Mouse (Mus musculus) liver, embryonic 14.5 days (tissue): ENCODE measurements around the gene 4930544D05Rik. TPM values are rescaled to one million over a fixed set of nuclear protein-coding genes. Genes with fewer than 3 reads are reported as not detected.

ENCODE experiments used
- ATAC-seq: fragments of 200-750 bp; cut with Nextera tagmentation; 2 replicates; pipeline ENCODE4 v1.8.0; 2017; ENCODE audit warnings: moderate number of reproducible peaks, mild to moderate bottlenecking, moderate library complexity; ENCODE audit not compliant: insufficient read depth
- DNase-seq, 3 experiments: peaks; one replicate each; pipeline ENCODE4 v3.0.0-alpha.2; 2012 to 2013; ENCODE audit warnings: low read depth in 3 of 3, low spot score in 3 of 3
- H3K27ac ChIP-seq: fragments of 300-500 bp; sonication (generic); 2 replicates; pipeline ENCODE4 v1.5.1; 2014; ENCODE audit warnings: moderate library complexity, mild to moderate bottlenecking, control low read depth, inconsistent platforms
- H3K27me3 ChIP-seq: fragments of 300-500 bp; sonication (generic); 2 replicates; pipeline ENCODE4 v1.6.1; 2014; ENCODE audit warnings: mild to moderate bottlenecking, low read length, moderate library complexity; ENCODE audit not compliant: control insufficient read depth, insufficient read depth
- H3K36me3 ChIP-seq: fragments of 300-500 bp; sonication (generic); replicated peaks from 2 replicates; pipeline ENCODE4 v1.6.1; 2014; ENCODE audit warnings: low read depth; ENCODE audit not compliant: control insufficient read depth, insufficient read depth
- H3K4me1 ChIP-seq, 2 experiments: fragments of 200-500 bp in 1 of 2; fragments of 300-500 bp in 1 of 2; sonication (generic) in 1 of 2; replicated peaks; 2 replicates each; pipeline ENCODE4 v1.6.1; 2012 to 2014; ENCODE audit warnings: antibody characterized with exemption in 1 of 2, inconsistent platforms in 1 of 2, low read length in 1 of 2; ENCODE audit not compliant: control insufficient read depth in 2 of 2, insufficient read depth in 2 of 2
- H3K4me2 ChIP-seq: fragments of 300-500 bp; sonication (generic); 2 replicates; pipeline ENCODE4 v1.6.1; 2014; ENCODE audit warnings: low read depth, mild to moderate bottlenecking, control low read depth, moderate library complexity
- H3K4me3 ChIP-seq, 2 experiments: fragments of 200-500 bp in 1 of 2; fragments of 300-500 bp in 1 of 2; sonication (generic) in 1 of 2; 2 replicates each; pipeline ENCODE4 v1.5.1; 2012 to 2014; ENCODE audit warnings: low read depth in 2 of 2, low read length in 2 of 2, mild to moderate bottlenecking in 2 of 2, control low read depth in 1 of 2, inconsistent platforms in 1 of 2, moderate library complexity in 1 of 2; ENCODE audit not compliant: insufficient read depth in 1 of 2
- H3K9ac ChIP-seq: fragments of 300-500 bp; sonication (generic); replicated peaks from 2 replicates; pipeline ENCODE4 v1.6.1; 2014; ENCODE audit warnings: mild to moderate bottlenecking, control low read depth, moderate library complexity
- H3K9me3 ChIP-seq: fragments of 300-500 bp; sonication (generic); 2 replicates; pipeline ENCODE4 v1.6.1; 2016; ENCODE audit warnings: low read length, mixed read lengths; ENCODE audit not compliant: control insufficient read depth
- CTCF ChIP-seq: IDR thresholded peaks from 2 replicates; pipeline ENCODE4 v1.5.1; 2016; ENCODE audit warnings: antibody characterized with exemption, low read depth, control low read depth
- EP300 ChIP-seq: IDR thresholded peaks from 2 replicates; pipeline ENCODE4 v1.6.1; 2016; ENCODE audit warnings: antibody characterized with exemption, low read depth
- WGBS: fragments of 180-500 bp; shearing (Covaris S2); extraction: QIAGEN DNeasy Blood & Tissue Kit; methylation state at CpG from one replicate; pipeline ENCODE4 v1.1.7; 2014; ENCODE audit not compliant: insufficient replicate concordance; 5-methylcytosine and 5-hydroxymethylcytosine counted together
- polyA plus RNA-seq, 2 experiments: library from polyadenylated mRNA; depleted of rRNA in 1 of 2; stranded (reverse) in 1 of 2; unstranded in 1 of 2; fragments of >200 nt; fragmentation: Nextera tagmentation in 1 of 2; extraction: Ambion mirVana in 1 of 2; gene quantifications; 2 replicates each; pipeline versions ENCODE4 v1.2.1 to v1.2.3; 2012 to 2014

4930544D05Rik gene
- polyA plus RNA-seq, 2 experiments = not detected

- 14% methylated on average over 3 of the region's 3 CpGs for WGBS
- Histone ChIP-seq H3K27ac (peak within 1 kb of the TSS; percentile 91), H3K36me3 (peaks cover 10% of the 10 kb centered on the region), H3K4me3 (peak within 1 kb of the TSS; percentile 21 to 97), H3K4me2 (peak within 1 kb of the TSS; percentile 85), H3K9ac (peak within 1 kb of the TSS; percentile 99), H3K9me3 (no peaks in the 10 kb centered on the region), H3K4me1 (peaks cover 23 to 25% of the 10 kb centered on the region in 2 experiments), H3K27me3 (no peaks in the 10 kb centered on the region; the same call in 1 of the 2 replicates)
- TF ChIP-seq EP300 = no peak
- ATAC-seq (no peak), DNase-seq (no peak)
These were observed 41.3 kb downstream of the 4930544D05Rik start, which contains the start of gene Eno3 for GRCm38 (mm10) chr11:70656964-70657363. Gene Eno3 (plus strand): TSS chr11:70657202.

- peaks cover 19 to 20% of the 10 kb centered on the region in 2 experiments for H3K4me1 ChIP-seq
- H3K4me2 ChIP-seq = no peak overlapping the region
- no peaks in the 10 kb centered on the region; the same call in 1 of the 2 replicates for H3K27me3 ChIP-seq
- H3K9me3 ChIP-seq = no peaks in the 10 kb centered on the region
- TF ChIP-seq CTCF (no peak), EP300 (no peak)
- ATAC-seq = no peak
- 50% methylated on average over 6 of the region's 6 CpGs for WGBS
- DNase-seq = no peak
- H3K4me3 ChIP-seq = no peak overlapping the region
- H3K27ac ChIP-seq = no peak overlapping the region
- no peak overlapping the region for H3K9ac ChIP-seq
- peaks cover 4% of the 10 kb centered on the region for H3K36me3 ChIP-seq
These were observed 41.9 kb downstream of the 4930544D05Rik start for GRCm38 (mm10) chr11:70657573-70657972.

GRCm38 (mm10) chr11:70657991-70658390 is 42.3 kb downstream of the 4930544D05Rik start:
- H3K4me2 ChIP-seq = no peak overlapping the region
- peaks cover 2% of the 10 kb centered on the region for H3K36me3 ChIP-seq
- H3K4me1 ChIP-seq = peaks cover 15 to 20% of the 10 kb centered on the region in 2 experiments
- no peak for TF ChIP-seq EP300
- no peak for TF ChIP-seq CTCF
- WGBS = 73% methylated on average over 9 of the region's 9 CpGs
- H3K4me3 ChIP-seq = no peak overlapping the region
- H3K9ac ChIP-seq = no peak overlapping the region
- no peaks in the 10 kb centered on the region for H3K9me3 ChIP-seq
- no peak overlapping the region for H3K27ac ChIP-seq
- H3K27me3 ChIP-seq = no peaks in the 10 kb centered on the region; the same call in 1 of the 2 replicates
- DNase-seq = no peak
- no peak for ATAC-seq

GRCm38 (mm10) chr11:70658521-70658920 is 42.9 kb downstream of the 4930544D05Rik start:
- WGBS = 68% methylated on average over 5 of the region's 5 CpGs
- H3K4me1 ChIP-seq = peaks cover 15 to 20% of the 10 kb centered on the region in 2 experiments
- ATAC-seq = no peak
- no peak overlapping the region for H3K27ac ChIP-seq
- H3K27me3 ChIP-seq = no peaks in the 10 kb centered on the region; the same call in 1 of the 2 replicates
- no peak for DNase-seq
- H3K9ac ChIP-seq = no peak overlapping the region
- TF ChIP-seq EP300 = no peak
- TF ChIP-seq CTCF = no peak
- H3K36me3 ChIP-seq = peaks cover 5% of the 10 kb centered on the region
- H3K4me3 ChIP-seq = no peak overlapping the region
- no peak overlapping the region for H3K4me2 ChIP-seq
- H3K9me3 ChIP-seq = no peaks in the 10 kb centered on the region

GRCm38 (mm10) chr11:70658942-70659341 is 43.3 kb downstream of the 4930544D05Rik start:
- no peak overlapping the region for H3K4me3 ChIP-seq
- H3K4me2 ChIP-seq = no peak overlapping the region
- H3K36me3 ChIP-seq = peaks cover 5% of the 10 kb centered on the region
- TF ChIP-seq EP300 = no peak
- TF ChIP-seq CTCF = no peak
- H3K27ac ChIP-seq = no peak overlapping the region
- peaks cover 15 to 20% of the 10 kb centered on the region in 2 experiments for H3K4me1 ChIP-seq
- 59% methylated on average over 8 of the region's 8 CpGs for WGBS
- ATAC-seq (no peak), DNase-seq (no peak)
- H3K27me3 ChIP-seq = no peaks in the 10 kb centered on the region; the same call in 1 of the 2 replicates
- no peak overlapping the region for H3K9ac ChIP-seq
- no peaks in the 10 kb centered on the region for H3K9me3 ChIP-seq
